In the genomic region with DNA sequence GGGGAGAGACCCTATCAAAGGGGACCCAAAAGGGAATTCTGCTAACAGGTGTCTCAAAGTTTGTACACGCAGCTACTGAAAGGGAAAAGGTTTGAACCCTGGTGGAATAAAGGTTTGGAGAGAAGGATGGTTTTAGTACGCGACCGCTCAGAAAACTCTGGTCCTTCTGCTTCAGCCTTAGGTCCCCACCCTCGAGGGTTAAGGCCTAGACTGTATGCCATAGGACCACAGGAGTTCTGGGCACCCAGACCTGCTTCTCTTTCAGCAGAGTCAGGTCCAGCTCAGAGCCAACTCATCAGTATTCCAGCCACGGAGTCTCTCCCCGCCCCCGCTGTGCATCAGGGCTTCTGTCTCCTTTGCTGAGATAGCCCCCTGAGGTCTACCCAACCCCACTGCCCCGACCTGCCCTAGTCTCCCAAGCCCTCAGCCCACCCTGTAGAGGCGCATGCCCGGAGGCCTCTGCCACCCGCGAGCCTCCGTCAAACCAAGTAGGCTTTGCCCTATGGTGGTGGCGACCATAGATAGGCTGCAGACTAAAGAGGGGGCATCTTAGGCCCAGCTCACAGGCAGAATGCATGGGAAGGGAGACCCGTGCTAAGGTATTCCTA, we compare ENCODE assay signal across 9 mouse cellular contexts. TPM values are rescaled to one million over a fixed set of nuclear protein-coding genes. Genes with fewer than 3 reads are reported as not detected.
A peak's percentile ranks its signal among the peaks of the same experiment; 100 is the strongest.
DNase-seq lines count a peak whose midpoint lies in the region; ATAC-seq lines count a peak whose summit lies in the region.
"Had no signal": no experiment of that assay in that cellular context is flagged by ENCODE, and none has a peak within 500 bp of the region (broad histone marks: within the 10 kb centered on the region; RNA-seq: fewer than 3 reads in every experiment).

No protein-coding gene starts in this region.

- H3K9me3 ChIP-seq in embryonic facial prominence, embryonic 15.5 days (replicated peaks), result no peaks in the 10 kb centered on the region
- no peaks in the 10 kb centered on the region for H3K9me3 ChIP-seq in intestine, embryonic 14.5 days (ENCODE audit: control insufficient read depth, low read length)
- H3K9me3 ChIP-seq in midbrain, embryonic 13.5 days, result no peaks in the 10 kb centered on the region

- peaks cover 21% of the 10 kb centered on the region for H3K4me1 ChIP-seq in embryonic facial prominence, embryonic 15.5 days
- 0 out of 2 replicates have a peak, but pooled peaks cover 10% of the 10 kb centered on the region for H3K4me1 ChIP-seq in intestine, embryonic 14.5 days (replicated peaks; ENCODE audit: control insufficient read depth, insufficient read depth, low read length)
- H3K4me1 ChIP-seq in midbrain, embryonic 13.5 days (replicated peaks), result peaks cover 54% of the 10 kb centered on the region

- H3K27me3 ChIP-seq in embryonic facial prominence, embryonic 15.5 days, result peaks cover 25% of the 10 kb centered on the region
- peaks cover 23% of the 10 kb centered on the region for H3K27me3 ChIP-seq in intestine, embryonic 14.5 days (replicated peaks; ENCODE audit: control insufficient read depth, insufficient read depth, low read length)
- H3K27me3 ChIP-seq in midbrain, embryonic 13.5 days, result no peaks in the 10 kb centered on the region

- no peak overlapping the region for H3K27ac ChIP-seq in embryonic facial prominence, embryonic 15.5 days (replicated peaks)
- H3K27ac ChIP-seq in intestine, embryonic 14.5 days (ENCODE audit: low read depth), result no peak overlapping the region
- H3K27ac ChIP-seq in midbrain, embryonic 13.5 days, result peak overlapping the region; percentile 98

- no peak for ATAC-seq in embryonic facial prominence, embryonic 15.5 days (ENCODE audit: insufficient number of reproducible peaks, low FRiP score, low TSS enrichment, low read depth)
- ATAC-seq in intestine, embryonic 14.5 days (replicated peaks; ENCODE audit: low FRiP score, low TSS enrichment, low read depth), result no peak
- peak; percentile 18 for ATAC-seq in midbrain, embryonic 13.5 days
- ATAC-seq: Patski had no signal

- peak overlapping the region; percentile 96 for H3K4me2 ChIP-seq in embryonic facial prominence, embryonic 15.5 days (replicated peaks)
- H3K4me2 ChIP-seq in intestine, embryonic 14.5 days (ENCODE audit: low read length), result peak overlapping the region; percentile 96
- H3K4me2 ChIP-seq in midbrain, embryonic 13.5 days (replicated peaks), result peak overlapping the region; percentile 90

- 35% methylated on average over 16 of the region's 16 CpGs for WGBS in embryonic facial prominence, embryonic 15.5 days
- WGBS in intestine, embryonic 14.5 days, result 34% methylated on average over 16 of the region's 16 CpGs
- 26% methylated on average over 16 of the region's 16 CpGs for WGBS in midbrain, embryonic 13.5 days

- no peaks in the 10 kb centered on the region for H3K36me3 ChIP-seq in embryonic facial prominence, embryonic 15.5 days
- no peaks in the 10 kb centered on the region for H3K36me3 ChIP-seq in intestine, embryonic 14.5 days (ENCODE audit: control insufficient read depth, insufficient read depth, low read length)
- H3K36me3 ChIP-seq in midbrain, embryonic 13.5 days, result no peaks in the 10 kb centered on the region

- H3K9ac ChIP-seq in embryonic facial prominence, embryonic 15.5 days, result no peak overlapping the region
- no peak overlapping the region for H3K9ac ChIP-seq in intestine, embryonic 14.5 days (ENCODE audit: low read length)
- H3K9ac ChIP-seq in midbrain, embryonic 13.5 days (replicated peaks), result peak overlapping the region; percentile 89

- peak overlapping the region; percentile 60 for H3K4me3 ChIP-seq in embryonic facial prominence, embryonic 15.5 days (replicated peaks)
- H3K4me3 ChIP-seq in intestine, embryonic 14.5 days (ENCODE audit: low read depth, low read length), result no peak overlapping the region
- H3K4me3 ChIP-seq in midbrain, embryonic 13.5 days (replicated peaks), result peak overlapping the region; percentile 72

- peak; percentile 10 for DNase-seq in kidney, postnatal 10 days
- no peak for DNase-seq in kidney, adult 18-20 months
- DNase-seq in intestine, embryonic 14.5 days (ENCODE audit: low spot score), result no peak
- no peak for DNase-seq in gastrocnemius, postnatal 10 days
- DNase-seq in adrenal gland, adult 2 months, result no peak
- DNase-seq in thymus, adult 18-20 months, result no peak

RNA-seq across cellular contexts. Expression of a gene that starts 1.8 kb away (rescaled TPM):
- 1.4 and 1.6 TPM in 2 replicates for polyA plus RNA-seq in embryonic facial prominence, embryonic 15.5 days (2015; fragmentation: Nextera tagmentation; extraction: Ambion mirVana)
- 1.5 and 1.6 TPM in 2 replicates for polyA plus RNA-seq in intestine, embryonic 14.5 days (2014; fragmentation: Nextera tagmentation; extraction: Ambion mirVana)
- polyA plus RNA-seq in midbrain, embryonic 13.5 days (2015; fragmentation: Nextera tagmentation; extraction: Ambion mirVana), result 56.2 and 61.8 TPM in 2 replicates
- total RNA-seq in gastrocnemius, postnatal 10 days (2021), result under 1 TPM; 0.54 to 0.59 TPM
- total RNA-seq in adrenal gland, adult 2 months (2021), result 1 to 10 TPM; 1.6 to 2.1 TPM
- 0.82 and 0.89 TPM in 2 replicates for polyA plus RNA-seq in adrenal gland, adult 2 months (2012; rRNA removed)
- polyA plus RNA-seq: Patski had no signal

Comparison
In these comparisons a context has a peak if more than half of its experiments do, and no peak if none do; other contexts are left out.
1. RNA of a gene that starts 1.8 kb away (polyA plus RNA-seq): 56.2 to 61.8 TPM in midbrain, embryonic 13.5 days; 1.4 to 1.6 TPM in embryonic facial prominence, embryonic 15.5 days, 1.5 to 1.6 TPM in intestine, embryonic 14.5 days and 0.82 to 0.89 TPM in adrenal gland, adult 2 months; every median in the first group is over 10 times any median in the second.
2. Peak in every context shown above with its lines, with median percentiles within 50 percentile points of each other: H3K4me2 ChIP-seq.